Mouse (Mus musculus): ENCODE results near the gene Mrps7.

DNA sequence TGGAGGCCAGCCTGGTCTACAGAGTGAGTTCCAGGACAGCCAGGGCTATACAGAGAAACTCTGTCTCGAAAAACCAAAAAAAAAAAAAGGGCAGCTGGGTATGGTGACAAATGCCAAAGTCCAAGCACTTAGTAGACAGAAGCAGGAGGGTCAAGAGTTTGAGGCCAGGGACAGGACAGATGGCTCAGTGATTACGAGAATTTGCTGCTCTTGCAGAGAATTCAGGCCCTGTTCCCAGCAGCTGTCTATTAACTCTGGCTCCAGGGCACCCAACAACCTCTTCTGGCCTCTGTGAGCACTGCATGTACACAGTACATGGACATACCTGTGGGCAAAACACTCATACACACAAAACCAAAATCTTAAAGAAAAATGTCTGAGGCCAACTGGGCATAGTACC, 14.3 kb downstream of the Mrps7 start:
- TF ChIP-seq CTCF (IDR thresholded peaks at IDR 0.05; ENCODE audit: borderline replicate concordance, extremely low read depth, insufficient read depth, insufficient read length) (no peak), POLR2A (IDR thresholded peaks at IDR 0.05; ENCODE audit: borderline replicate concordance, extremely low read depth, insufficient read depth, insufficient read length, poor library complexity, severe bottlenecking) (no peak)
